Mouse (Mus musculus): ENCODE measurements at regions not wholly inside any gene's neighbourhood (a gene's known extent, or its start where the extent isn't known, plus 50 kb on each side); places are given as distances from the start of the nearest gene placed in this dataset.

DNA sequence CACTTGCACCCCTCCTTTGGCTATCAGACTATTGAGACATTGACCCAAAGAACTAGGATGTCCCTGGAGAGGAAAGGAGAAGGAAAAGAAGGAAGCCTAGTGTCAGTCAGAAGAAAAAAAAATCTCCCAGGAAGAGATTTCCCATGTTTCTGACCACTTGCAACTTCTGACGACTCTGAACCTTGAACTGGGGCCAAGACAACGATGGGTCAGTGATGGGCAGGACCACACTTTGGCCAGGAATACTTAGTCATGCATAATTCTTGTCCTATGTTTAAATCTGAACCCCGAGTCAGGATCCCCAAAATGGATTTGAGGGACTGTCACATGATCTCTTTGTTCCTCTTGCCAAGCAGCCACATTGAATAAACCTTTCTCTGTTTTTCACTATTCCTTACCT lies 276.7 kb upstream of the Cxcr4 start:
- TF ChIP-seq TCF12 (IDR thresholded peaks at IDR 0.05; ENCODE audit: low read depth, low read length), result no peak
- TF ChIP-seq IRF4 (IDR thresholded peaks at IDR 0.05; ENCODE audit: low read depth, low read length), result no peak
- no peak for TF ChIP-seq ZNF384 (IDR thresholded peaks at IDR 0.05; ENCODE audit: low read depth, low read length)
- no peak for TF ChIP-seq E2F4 (IDR thresholded peaks at IDR 0.05; ENCODE audit: insufficient replicate concordance, low read depth, low read length)
- no peak for TF ChIP-seq MAZ (IDR thresholded peaks at IDR 0.05; ENCODE audit: low read depth, low read length)
- TF ChIP-seq POLR2A (IDR thresholded peaks at IDR 0.05; ENCODE audit: low read depth, low read length), result no peak
- TF ChIP-seq TBP (conservative IDR thresholded peaks at IDR 0.05; ENCODE audit: low read depth, low read length), result no peak
- no peak for TF ChIP-seq EP300 (IDR thresholded peaks at IDR 0.05; ENCODE audit: low read length)
- TF ChIP-seq CTCF (conservative IDR thresholded peaks at IDR 0.05 in 1 of 2, IDR thresholded peaks at IDR 0.05 in 1 of 2; ENCODE audit: low read depth in 2 of 2, low read length in 2 of 2), result no peak
- no peak for TF ChIP-seq ZMIZ1 (IDR thresholded peaks at IDR 0.05; ENCODE audit: low read depth, low read length)
- TF ChIP-seq SMC3 (IDR thresholded peaks at IDR 0.05; ENCODE audit: low read depth, low read length), result no peak
- no peak for TF ChIP-seq KAT2A (IDR thresholded peaks at IDR 0.05; ENCODE audit: insufficient replicate concordance, low read length)
- no peak for TF ChIP-seq ELF1 (IDR thresholded peaks at IDR 0.05; ENCODE audit: low read depth, low read length)
- TF ChIP-seq MAFK (IDR thresholded peaks at IDR 0.05; ENCODE audit: insufficient replicate concordance, low read length), result no peak

Measured in CH12.LX (cell line).